Mouse (Mus musculus) forebrain, embryonic 11.5 days (tissue): ENCODE measurements around the gene Pik3cd. TPM values are rescaled to one million over a fixed set of nuclear protein-coding genes. Genes with fewer than 3 reads are reported as not detected.

Experiments used
- ATAC-seq: fragments of 200-750 bp; cut with Nextera tagmentation; replicated peaks from 2 replicates; pipeline ENCODE4 v1.8.0; 2017; ENCODE audit warnings: moderate TSS enrichment; ENCODE audit not compliant: low FRiP score
- DNase-seq: peaks from one replicate; pipeline ENCODE4 v3.0.0-alpha.2; 2017; ENCODE audit warnings: low spot score
- H3K27ac ChIP-seq: fragments of 300-500 bp; sonication (generic); 2 replicates; pipeline ENCODE4 v1.5.1; 2014; ENCODE audit warnings: low read depth, low read length
- H3K27me3 ChIP-seq: fragments of 300-500 bp; sonication (generic); 2 replicates; pipeline ENCODE4 v1.6.1; 2014; ENCODE audit warnings: mild to moderate bottlenecking, low read length, mixed read lengths; ENCODE audit not compliant: control insufficient read depth, insufficient read depth
- H3K36me3 ChIP-seq: fragments of 300-500 bp; sonication (generic); 2 replicates; pipeline ENCODE4 v1.6.1; 2014; ENCODE audit warnings: mild to moderate bottlenecking, low read length, moderate library complexity, mixed read lengths; ENCODE audit not compliant: control insufficient read depth, insufficient read depth
- H3K4me1 ChIP-seq: fragments of 300-500 bp; sonication (generic); replicated peaks from 2 replicates; pipeline ENCODE4 v1.6.1; 2014; ENCODE audit warnings: low read length, mixed read lengths; ENCODE audit not compliant: control insufficient read depth, insufficient read depth
- H3K4me2 ChIP-seq: fragments of 300-500 bp; sonication (generic); 2 replicates; pipeline ENCODE4 v1.6.1; 2014; ENCODE audit warnings: low read depth, mild to moderate bottlenecking, low read length, moderate library complexity, mixed read lengths; ENCODE audit not compliant: severe bottlenecking
- H3K4me3 ChIP-seq: fragments of 300-500 bp; sonication (generic); 2 replicates; pipeline ENCODE4 v1.5.1; 2014; ENCODE audit warnings: low read depth, low read length
- H3K9ac ChIP-seq: fragments of 300-500 bp; sonication (generic); 2 replicates; pipeline ENCODE4 v1.6.1; 2014; ENCODE audit warnings: low read length
- H3K9me3 ChIP-seq: fragments of 300-500 bp; sonication (generic); 2 replicates; pipeline ENCODE4 v1.6.1; 2016; ENCODE audit warnings: low read length, mixed read lengths; ENCODE audit not compliant: control insufficient read depth
- WGBS: fragments of 180-500 bp; shearing (Covaris S2); extraction: QIAGEN DNeasy Blood & Tissue Kit; methylation state at CpG from one replicate; pipeline ENCODE4 v1.1.7; 2014; 5-methylcytosine and 5-hydroxymethylcytosine counted together
- polyA plus RNA-seq: library from polyadenylated mRNA; unstranded; fragments of >200 nt; fragmentation: Nextera tagmentation; extraction: Ambion mirVana; gene quantifications from 2 replicates; pipeline ENCODE4 v1.2.1, GENCODE M21; 2014

The Pik3cd gene
- polyA plus RNA-seq, 1 experiment from 2014 or later: 6.3 TPM

DNA sequence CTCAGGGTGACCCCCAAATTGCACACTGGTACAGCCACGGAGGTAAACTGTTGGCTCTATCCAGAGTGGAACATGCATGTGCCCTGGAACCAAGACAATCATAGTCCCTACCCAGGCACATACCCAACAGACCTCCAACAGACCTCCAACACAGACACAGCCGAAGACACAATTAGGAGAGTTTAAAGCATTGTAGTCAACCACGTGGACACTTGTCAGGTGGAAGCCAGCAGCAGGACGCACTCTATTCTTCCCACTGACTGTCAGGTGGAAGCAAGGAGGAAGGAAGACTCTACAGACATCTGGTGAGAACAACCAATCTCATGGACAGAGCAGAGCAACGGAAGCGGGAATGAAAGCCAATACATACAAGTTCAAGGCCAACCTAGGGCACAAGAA is 36.7 kb downstream of the Pik3cd start:
- H3K4me3 ChIP-seq: no peak overlapping the region
- no peaks in the 10 kb centered on the region for H3K9me3 ChIP-seq
- no peak overlapping the region for H3K4me2 ChIP-seq
- no peak overlapping the region for H3K9ac ChIP-seq
- no peaks in the 10 kb centered on the region for H3K4me1 ChIP-seq
- no peak for DNase-seq
- no peaks in the 10 kb centered on the region for H3K27me3 ChIP-seq
- WGBS: 93% methylated on average over 6 of the region's 6 CpGs
- no peak for ATAC-seq
- H3K27ac ChIP-seq: no peak overlapping the region
- no peaks in the 10 kb centered on the region for H3K36me3 ChIP-seq

DNA sequence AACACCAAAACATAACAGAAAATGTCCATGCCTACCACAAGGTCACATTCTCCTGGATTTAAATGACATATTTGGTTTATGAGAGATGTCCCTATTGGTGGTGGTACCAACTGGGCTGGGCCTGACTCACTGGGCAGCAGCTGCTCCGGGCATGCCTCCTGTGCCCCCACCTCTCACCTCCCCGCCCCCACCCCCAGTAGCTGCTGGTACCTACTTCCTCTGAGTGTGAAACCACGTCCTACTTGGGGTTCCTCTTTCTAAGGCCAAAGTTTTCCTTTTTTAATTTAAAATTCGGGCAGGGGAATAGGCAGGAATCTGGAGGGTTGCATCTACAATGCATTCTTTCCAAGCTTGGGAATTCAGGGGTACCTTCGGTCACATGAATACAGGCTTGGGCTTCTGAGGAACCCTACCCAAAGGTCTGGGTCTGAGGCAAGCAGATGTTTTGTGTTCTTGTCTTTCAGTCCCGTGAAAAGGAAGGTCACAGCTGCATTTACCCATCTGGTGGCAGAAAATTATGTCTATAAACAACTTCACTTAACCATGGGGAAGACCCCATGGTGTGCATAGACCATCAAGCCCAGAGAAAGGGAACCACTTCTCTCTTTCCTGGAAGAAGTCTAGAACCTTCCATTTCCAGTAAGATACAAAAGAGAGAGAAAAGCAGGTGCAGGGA is 37.2 kb downstream of the Pik3cd start:
- no peak overlapping the region for H3K4me3 ChIP-seq
- no peak for ATAC-seq
- H3K9me3 ChIP-seq: no peaks in the 10 kb centered on the region
- WGBS: 85% methylated on average over 6 of the region's 6 CpGs
- no peaks in the 10 kb centered on the region for H3K27me3 ChIP-seq
- H3K9ac ChIP-seq: no peak overlapping the region
- no peaks in the 10 kb centered on the region for H3K4me1 ChIP-seq
- no peak for DNase-seq
- no peak overlapping the region for H3K27ac ChIP-seq
- no peaks in the 10 kb centered on the region for H3K36me3 ChIP-seq
- no peak overlapping the region for H3K4me2 ChIP-seq

- Histone ChIP-seq H3K4me3 (no peak overlapping the region), H3K9me3 (no peaks in the 10 kb centered on the region), H3K9ac (no peak overlapping the region), H3K4me2 (no peak overlapping the region), H3K27me3 (no peaks in the 10 kb centered on the region), H3K27ac (no peak overlapping the region), H3K36me3 (no peaks in the 10 kb centered on the region), H3K4me1 (no peaks in the 10 kb centered on the region)
- 87% methylated on average over 7 of the region's 7 CpGs for WGBS
- no peak for ATAC-seq
- DNase-seq: no peak
Observed at GRCm38 (mm10) chr4:149663849-149664503, 38.4 kb downstream of the Pik3cd start.

GRCm38 (mm10) chr4:149661967-149662589 is 40.3 kb downstream of the Pik3cd start:
- Histone ChIP-seq H3K27ac (no peak overlapping the region), H3K4me3 (no peak overlapping the region), H3K36me3 (no peaks in the 10 kb centered on the region), H3K9ac (no peak overlapping the region), H3K4me1 (no peaks in the 10 kb centered on the region), H3K27me3 (no peaks in the 10 kb centered on the region), H3K9me3 (no peaks in the 10 kb centered on the region), H3K4me2 (no peak overlapping the region)
- WGBS: 91% methylated on average over 14 of the region's 14 CpGs
- no peak for ATAC-seq
- no peak for DNase-seq

DNA sequence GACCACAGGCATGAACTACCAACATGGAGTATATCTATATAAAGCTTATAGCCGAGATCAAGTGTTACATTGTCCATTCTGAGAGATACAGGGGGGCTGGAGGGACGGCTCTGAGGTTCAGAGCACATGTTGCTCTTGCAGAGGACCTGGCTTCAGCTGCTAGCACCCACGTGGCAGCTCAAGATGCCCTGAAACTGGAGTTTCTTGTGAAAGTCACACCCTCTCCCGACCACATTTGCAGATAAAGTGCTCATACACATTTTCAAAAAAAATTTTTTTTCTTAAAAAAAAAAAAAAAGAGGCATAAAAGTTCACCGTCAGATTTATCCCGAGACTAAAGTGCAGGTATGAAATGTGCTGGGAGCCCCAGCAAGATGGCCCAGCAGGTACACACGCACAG is 41.8 kb downstream of the Pik3cd start:
- Histone ChIP-seq H3K9me3 (no peaks in the 10 kb centered on the region), H3K27me3 (no peaks in the 10 kb centered on the region), H3K27ac (no peak overlapping the region), H3K4me1 (no peaks in the 10 kb centered on the region), H3K9ac (no peak overlapping the region), H3K36me3 (no peaks in the 10 kb centered on the region), H3K4me2 (no peak overlapping the region), H3K4me3 (no peak overlapping the region)
- DNase-seq: no peak
- 91% methylated on average over 7 of the region's 7 CpGs for WGBS
- ATAC-seq: no peak

DNA sequence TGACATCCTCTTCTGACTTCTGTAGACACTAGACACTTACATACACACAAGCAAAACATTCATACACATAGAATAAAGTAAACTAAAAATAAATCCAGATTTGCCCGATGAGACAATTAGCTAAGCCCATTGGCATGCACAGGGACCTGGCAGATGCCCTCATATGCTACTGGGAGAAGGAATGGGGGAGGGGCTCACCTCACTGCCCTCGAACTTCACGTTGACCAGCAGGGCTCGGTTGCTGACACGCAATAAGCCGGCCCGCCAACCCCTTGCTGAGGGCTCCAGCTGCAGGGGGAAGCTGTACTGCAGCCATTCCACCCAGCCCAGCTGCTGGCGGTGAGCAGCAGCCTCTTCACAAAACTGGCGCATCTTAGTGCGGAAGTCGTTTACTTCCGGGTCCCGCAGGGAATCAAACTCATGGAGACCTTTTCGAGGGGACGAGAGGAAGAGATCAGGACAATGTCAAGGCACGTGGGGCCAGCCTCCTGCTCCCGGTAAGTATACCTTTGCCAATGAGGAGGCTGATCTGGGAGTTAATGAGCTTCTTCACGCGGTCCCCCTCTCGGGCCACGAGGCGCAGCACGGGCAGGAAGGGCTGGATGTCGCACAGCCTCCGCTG is 42.8 kb downstream of the Pik3cd start:
- H3K27ac ChIP-seq: no peak overlapping the region
- ATAC-seq: no peak
- no peak overlapping the region for H3K4me2 ChIP-seq
- no peak overlapping the region for H3K4me3 ChIP-seq
- no peak overlapping the region for H3K9ac ChIP-seq
- WGBS: 81% methylated on average over 25 of the region's 25 CpGs
- no peaks in the 10 kb centered on the region for H3K27me3 ChIP-seq
- no peaks in the 10 kb centered on the region for H3K36me3 ChIP-seq
- DNase-seq: no peak
- no peaks in the 10 kb centered on the region for H3K9me3 ChIP-seq
- no peaks in the 10 kb centered on the region for H3K4me1 ChIP-seq

- Histone ChIP-seq H3K4me3 (no peak overlapping the region), H3K9me3 (no peaks in the 10 kb centered on the region), H3K4me1 (no peaks in the 10 kb centered on the region), H3K9ac (no peak overlapping the region), H3K27ac (no peak overlapping the region), H3K4me2 (no peak overlapping the region), H3K36me3 (no peaks in the 10 kb centered on the region; the same call in 1 of the 2 replicates), H3K27me3 (no peaks in the 10 kb centered on the region)
- ATAC-seq: no peak
- WGBS: 82% methylated on average over 11 of the region's 11 CpGs
- DNase-seq: no peak
Observed at GRCm38 (mm10) chr4:149657858-149658416, 44.4 kb downstream of the Pik3cd start.

DNA sequence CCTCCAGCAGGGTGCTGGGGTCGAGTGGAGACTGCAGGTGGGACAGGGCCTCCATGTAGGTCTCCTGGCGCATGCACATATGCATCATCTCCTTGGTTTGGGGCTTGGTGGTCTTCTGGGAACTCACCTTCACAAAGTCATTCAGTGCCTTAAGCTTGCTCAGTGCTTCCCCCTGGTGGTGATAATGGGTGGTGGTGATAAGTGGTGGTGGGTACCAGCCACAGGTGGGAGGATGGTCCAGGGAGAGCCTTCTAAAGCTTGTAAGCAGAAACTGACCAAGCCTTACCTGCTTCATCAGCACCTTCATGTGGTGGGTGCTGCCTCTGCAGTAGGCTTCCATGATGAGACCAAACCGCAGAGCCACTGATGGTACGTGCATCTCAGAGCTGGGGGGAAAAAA is 48.1 kb downstream of the Pik3cd start:
- Histone ChIP-seq H3K36me3 (no peaks in the 10 kb centered on the region; the same call in 1 of the 2 replicates), H3K9me3 (no peaks in the 10 kb centered on the region)

More for the DNA sequence above, 48.1 kb downstream of the Pik3cd start:
- H3K4me1 ChIP-seq: no peaks in the 10 kb centered on the region
- H3K27ac ChIP-seq: no peak overlapping the region
- H3K9ac ChIP-seq: no peak overlapping the region
- no peak for ATAC-seq
- 96% methylated on average over 4 of the region's 4 CpGs for WGBS
- H3K4me2 ChIP-seq: no peak overlapping the region
- no peaks in the 10 kb centered on the region for H3K27me3 ChIP-seq
- no peak overlapping the region for H3K4me3 ChIP-seq
- peak; percentile 66 for DNase-seq
